Mouse (Mus musculus) embryonic facial prominence, embryonic 11.5 days (tissue): Measurements from ENCODE around the gene Cacna2d3. TPM values are rescaled to one million over a fixed set of nuclear protein-coding genes. Genes with fewer than 3 reads are reported as not detected.

Source experiments
- ATAC-seq: fragments of 200-750 bp; cut with Nextera tagmentation; replicated peaks from 2 replicates; pipeline ENCODE4 v1.8.0; 2017; ENCODE audit warnings: low read depth; ENCODE audit not compliant: insufficient number of reproducible peaks, low FRiP score, low TSS enrichment
- DNase-seq: peaks from one replicate; pipeline ENCODE4 v3.0.0-alpha.2; 2015; ENCODE audit warnings: low spot score
- H3K27ac ChIP-seq: fragments of 300-500 bp; sonication (generic); replicated peaks from 2 replicates; pipeline ENCODE4 v1.5.1; 2014; ENCODE audit warnings: mild to moderate bottlenecking, low read depth, low read length, control low read depth
- H3K27me3 ChIP-seq: fragments of 300-500 bp; sonication (generic); 2 replicates; pipeline ENCODE4 v1.6.1; 2014; ENCODE audit warnings: mild to moderate bottlenecking, low read length, moderate library complexity, mixed read lengths; ENCODE audit not compliant: control insufficient read depth, insufficient read depth
- H3K36me3 ChIP-seq: fragments of 300-500 bp; sonication (generic); replicated peaks from 2 replicates; pipeline ENCODE4 v1.6.1; 2014; ENCODE audit warnings: low read depth, mild to moderate bottlenecking, low read length, moderate library complexity, mixed read lengths; ENCODE audit not compliant: control insufficient read depth, insufficient read depth
- H3K4me1 ChIP-seq: fragments of 300-500 bp; sonication (generic); 2 replicates; pipeline ENCODE4 v1.6.1; 2014; ENCODE audit warnings: low read length, mixed read lengths; ENCODE audit not compliant: control insufficient read depth, insufficient read depth
- H3K4me2 ChIP-seq: fragments of 300-500 bp; sonication (generic); 2 replicates; pipeline ENCODE4 v1.6.1; 2014; ENCODE audit warnings: low read depth, mild to moderate bottlenecking, control low read depth, low read length, moderate library complexity
- H3K4me3 ChIP-seq: fragments of 300-500 bp; sonication (generic); 2 replicates; pipeline ENCODE4 v1.5.1; 2014; ENCODE audit warnings: low read depth, low read length, control low read depth
- H3K9ac ChIP-seq: fragments of 300-500 bp; sonication (generic); replicated peaks from 2 replicates; pipeline ENCODE4 v1.6.1; 2014; ENCODE audit warnings: mild to moderate bottlenecking, control low read depth, low read length
- H3K9me3 ChIP-seq: fragments of 300-500 bp; sonication (generic); replicated peaks from 2 replicates; pipeline ENCODE4 v1.6.1; 2016; ENCODE audit warnings: mild to moderate bottlenecking, low read length, inconsistent platforms, mixed read lengths; ENCODE audit not compliant: control insufficient read depth
- WGBS: fragments of 180-500 bp; shearing (Covaris S2); extraction: QIAGEN DNeasy Blood & Tissue Kit; methylation state at CpG from one replicate; pipeline ENCODE4 v1.1.7; 2014; 5-methylcytosine and 5-hydroxymethylcytosine counted together
- polyA plus RNA-seq: library from polyadenylated mRNA; unstranded; fragments of >200 nt; fragmentation: Nextera tagmentation; extraction: Ambion mirVana; gene quantifications from 2 replicates; pipeline ENCODE4 v1.2.1, GENCODE M21; 2014

Gene Cacna2d3
- polyA plus RNA-seq, 1 experiment from 2014 or later = 4.0 TPM

GRCm38 (mm10) chr14:28949785-28950184 lies 771.9 kb downstream of the Cacna2d3 start:
- Histone ChIP-seq H3K4me1 (no peaks in the 10 kb centered on the region), H3K27ac (no peak overlapping the region)
- WGBS = 93% methylated on average over 1 of the region's 1 CpGs

GRCm38 (mm10) chr14:28948019-28948850 lies 773.4 kb downstream of the Cacna2d3 start:
- Histone ChIP-seq H3K9me3 (no peaks in the 10 kb centered on the region), H3K27ac (no peak overlapping the region), H3K4me1 (no peaks in the 10 kb centered on the region), H3K4me2 (no peak overlapping the region), H3K27me3 (no peaks in the 10 kb centered on the region), H3K4me3 (no peak overlapping the region), H3K36me3 (no peaks in the 10 kb centered on the region), H3K9ac (no peak overlapping the region)
- DNase-seq = no peak
- ATAC-seq = no peak
- 65% methylated on average over 7 of the region's 7 CpGs for WGBS

More at GRCm38 (mm10) chr14:28949785-28950184, 771.9 kb downstream of the Cacna2d3 start:
- DNase-seq (no peak), ATAC-seq (no peak)
- no peak overlapping the region for H3K9ac ChIP-seq
- no peaks in the 10 kb centered on the region for H3K9me3 ChIP-seq
- H3K27me3 ChIP-seq = no peaks in the 10 kb centered on the region
- no peak overlapping the region for H3K4me2 ChIP-seq
- H3K36me3 ChIP-seq = no peaks in the 10 kb centered on the region
- no peak overlapping the region for H3K4me3 ChIP-seq

GRCm38 (mm10) chr14:28932746-28933293 lies 788.8 kb downstream of the Cacna2d3 start:
- Histone ChIP-seq H3K27me3 (no peaks in the 10 kb centered on the region), H3K27ac (no peak overlapping the region), H3K4me1 (no peaks in the 10 kb centered on the region), H3K36me3 (no peaks in the 10 kb centered on the region), H3K4me3 (no peak overlapping the region), H3K9ac (no peak overlapping the region), H3K4me2 (no peak overlapping the region), H3K9me3 (no peaks in the 10 kb centered on the region)
- DNase-seq (no peak), ATAC-seq (no peak)
- WGBS = 78% methylated on average over 1 of the region's 1 CpGs

- no peak overlapping the region for H3K9ac ChIP-seq
- H3K4me1 ChIP-seq = no peaks in the 10 kb centered on the region
- no peak overlapping the region for H3K27ac ChIP-seq
- no peaks in the 10 kb centered on the region for H3K36me3 ChIP-seq
- no peak overlapping the region for H3K4me3 ChIP-seq
- no peak overlapping the region for H3K4me2 ChIP-seq
- H3K9me3 ChIP-seq = no peaks in the 10 kb centered on the region
- 90% methylated on average over 12 of the region's 12 CpGs for WGBS
- H3K27me3 ChIP-seq = no peaks in the 10 kb centered on the region
- DNase-seq (no peak), ATAC-seq (no peak)
These were observed 798.3 kb downstream of the Cacna2d3 start for GRCm38 (mm10) chr14:28923180-28923961.

- H3K9me3 ChIP-seq = no peaks in the 10 kb centered on the region
- H3K27me3 ChIP-seq = no peaks in the 10 kb centered on the region
- H3K4me1 ChIP-seq = no peaks in the 10 kb centered on the region
- H3K9ac ChIP-seq = no peak overlapping the region
- no peak for ATAC-seq
- H3K27ac ChIP-seq = no peak overlapping the region
- no peak overlapping the region for H3K4me3 ChIP-seq
- no peaks in the 10 kb centered on the region for H3K36me3 ChIP-seq
- H3K4me2 ChIP-seq = no peak overlapping the region
- DNase-seq = no peak
- WGBS = 85% methylated on average over 5 of the region's 5 CpGs
These were observed 802.8 kb downstream of the Cacna2d3 start for GRCm38 (mm10) chr14:28918871-28919270.

GRCm38 (mm10) chr14:28915004-28915403 lies 806.7 kb downstream of the Cacna2d3 start:
- Histone ChIP-seq H3K4me2 (no peak overlapping the region), H3K9me3 (no peaks in the 10 kb centered on the region), H3K4me1 (no peaks in the 10 kb centered on the region), H3K27ac (no peak overlapping the region), H3K4me3 (no peak overlapping the region), H3K36me3 (no peaks in the 10 kb centered on the region), H3K9ac (no peak overlapping the region), H3K27me3 (no peaks in the 10 kb centered on the region)
- ATAC-seq (no peak), DNase-seq (no peak)
- WGBS = 59% methylated on average over 1 of the region's 1 CpGs

GRCm38 (mm10) chr14:28907659-28908058 lies 814.0 kb downstream of the Cacna2d3 start:
- WGBS = 70% methylated on average over 6 of the region's 6 CpGs
- H3K27ac ChIP-seq = no peak overlapping the region
- no peak overlapping the region for H3K9ac ChIP-seq
- H3K36me3 ChIP-seq = no peaks in the 10 kb centered on the region
- ATAC-seq = no peak
- no peak for DNase-seq
- H3K4me2 ChIP-seq = no peak overlapping the region
- H3K4me1 ChIP-seq = no peaks in the 10 kb centered on the region
- no peak overlapping the region for H3K4me3 ChIP-seq
- H3K9me3 ChIP-seq = no peaks in the 10 kb centered on the region
- H3K27me3 ChIP-seq = no peaks in the 10 kb centered on the region

- H3K9me3 ChIP-seq = no peaks in the 10 kb centered on the region
- ATAC-seq (no peak), DNase-seq (no peak)
- no peaks in the 10 kb centered on the region for H3K27me3 ChIP-seq
- no peak overlapping the region for H3K9ac ChIP-seq
- no peaks in the 10 kb centered on the region for H3K4me1 ChIP-seq
- WGBS = 55% methylated on average over 3 of the region's 3 CpGs
- H3K36me3 ChIP-seq = no peaks in the 10 kb centered on the region
- no peak overlapping the region for H3K4me3 ChIP-seq
- H3K27ac ChIP-seq = no peak overlapping the region
- H3K4me2 ChIP-seq = no peak overlapping the region
These were observed 829.1 kb downstream of the Cacna2d3 start for GRCm38 (mm10) chr14:28892530-28892929.
